Mouse (Mus musculus) megakaryocyte progenitor cell, adult 5-6 weeks (primary cell): ENCODE measurements around the gene Hcls1. TPM values are rescaled to one million over a fixed set of nuclear protein-coding genes. Genes with fewer than 3 reads are reported as not detected.
A peak's percentile ranks its signal among the peaks of the same experiment; 100 is the strongest.

Experiments used
- ATAC-seq: replicated peaks from 2 replicates; pipeline ENCODE4 v1.8.0; 2016; ENCODE audit warnings: mild to moderate bottlenecking, moderate TSS enrichment, inconsistent platforms; ENCODE audit not compliant: poor library complexity
- total RNA-seq, 2 experiments: library from RNA; stranded (forward) in 1 of 2; stranded (reverse) in 1 of 2; fragments of 157-497, 149-512 nt in 1 of 2; fragments of 200-1000 nt in 1 of 2; gene quantifications; 2 replicates each; pipeline versions ENCODE4 v1.2.3 to v1.2.4; 2015 to 2017

Gene Hcls1
- total RNA-seq, 2 experiments from 2014 or later: 17.2 to 134 TPM

DNA sequence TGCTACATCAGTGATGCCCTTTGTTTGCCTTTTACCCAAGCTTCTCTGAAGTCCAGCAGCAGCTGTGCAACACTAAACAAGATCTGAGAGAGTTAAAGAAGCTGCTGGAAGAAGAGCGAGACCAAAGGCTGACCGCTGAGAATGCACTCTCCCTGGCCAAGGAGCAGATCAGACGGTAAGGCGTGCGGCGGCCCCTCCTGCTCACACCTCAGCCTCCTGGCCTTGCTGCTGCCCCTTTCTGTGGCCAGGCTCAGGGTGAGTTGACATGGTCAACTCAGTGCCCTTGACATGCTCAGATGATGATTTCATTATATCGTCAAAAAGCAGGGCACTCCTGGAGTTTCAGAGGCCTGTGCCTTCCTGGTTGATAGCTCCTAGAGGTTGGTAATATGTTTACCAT lies 5.6 kb upstream of the Hcls1 start:
- no peak for ATAC-seq

DNA sequence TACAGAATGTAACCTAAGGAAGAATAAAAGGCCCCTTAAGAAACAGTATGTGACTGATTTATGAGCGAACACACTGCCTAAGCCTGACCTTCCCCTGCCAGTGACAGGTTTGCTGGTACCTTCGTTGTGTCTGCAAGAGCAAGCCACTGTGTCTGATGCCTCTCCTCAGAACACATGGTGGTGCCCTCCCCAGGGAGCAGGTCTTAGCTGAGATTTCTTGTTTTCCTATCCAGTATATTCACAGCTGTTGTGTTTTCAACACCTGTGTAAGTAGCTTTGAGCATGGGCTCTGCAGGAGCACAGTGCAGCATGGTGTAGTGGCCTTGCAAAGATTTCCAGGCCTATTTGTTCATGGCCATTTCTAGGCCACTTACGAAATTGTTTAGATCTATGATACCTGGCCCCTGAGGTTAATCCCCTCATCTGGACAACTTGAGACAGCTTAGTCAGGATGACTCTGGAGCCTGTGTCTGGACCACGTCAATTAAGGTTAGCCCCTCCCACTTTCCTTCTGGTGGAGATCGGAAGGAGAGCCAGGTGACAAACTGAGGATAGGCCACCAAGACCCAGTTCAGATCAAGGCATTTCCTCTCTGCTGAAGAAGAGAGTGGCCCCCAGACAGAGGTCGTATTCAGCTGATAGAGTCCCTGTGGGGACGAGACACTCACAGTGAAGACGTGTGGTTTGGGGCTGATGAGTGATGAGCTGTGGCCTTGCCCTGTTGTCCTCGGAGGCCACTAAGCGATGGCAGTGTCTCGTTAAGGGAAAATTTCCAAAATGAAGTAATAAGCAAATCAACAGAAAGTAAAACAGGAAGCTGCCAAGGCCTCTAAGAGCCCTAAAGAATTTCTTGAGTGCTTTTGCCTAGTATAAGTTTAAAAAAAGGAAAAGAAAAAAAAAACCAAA lies 4.3 kb upstream of the Hcls1 start:
- ATAC-seq: peak; percentile 16

- no peak for ATAC-seq
Observed at GRCm38 (mm10) chr16:36931381-36931780, 3.4 kb upstream of the Hcls1 start.

DNA sequence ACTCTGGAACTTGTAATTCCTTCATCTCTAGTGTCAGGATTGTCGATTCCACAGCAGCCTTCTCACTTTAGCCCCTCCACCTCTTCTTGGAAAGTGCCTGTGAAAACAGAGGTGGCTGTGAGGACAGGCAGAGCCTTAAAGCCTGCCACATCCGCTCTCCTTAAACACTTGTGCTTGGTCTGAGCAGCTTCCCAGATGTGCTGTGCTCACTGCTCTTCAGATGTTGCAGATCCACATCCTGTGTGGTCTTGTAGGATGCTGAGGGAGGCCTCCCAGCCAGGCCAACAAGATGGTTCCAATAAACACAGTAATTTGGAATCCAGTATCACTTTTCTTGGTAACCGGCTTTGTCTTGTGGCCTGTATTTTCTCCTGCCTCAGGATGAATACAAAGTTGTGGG lies 2.8 kb upstream of the Hcls1 start:
- no peak for ATAC-seq

DNA sequence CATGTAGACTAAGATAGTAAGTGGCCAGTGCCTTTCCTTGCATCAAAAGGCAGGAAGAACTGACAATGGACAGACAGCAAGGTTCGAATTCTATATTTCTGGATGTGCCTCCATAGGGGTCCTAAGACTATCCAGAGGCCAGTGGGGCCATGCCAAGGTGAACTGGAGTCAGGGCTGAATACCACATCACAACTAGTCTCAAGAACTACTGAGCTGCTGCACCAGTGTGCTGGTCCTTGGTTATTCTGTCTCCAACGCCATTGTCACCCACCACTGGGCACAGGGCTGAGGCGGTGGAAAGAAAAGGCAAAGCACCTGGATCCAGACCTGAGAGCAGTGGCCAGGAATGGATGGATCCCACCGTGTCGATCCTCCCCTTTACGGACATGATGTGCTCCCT lies 2.2 kb upstream of the Hcls1 start:
- no peak for ATAC-seq

DNA sequence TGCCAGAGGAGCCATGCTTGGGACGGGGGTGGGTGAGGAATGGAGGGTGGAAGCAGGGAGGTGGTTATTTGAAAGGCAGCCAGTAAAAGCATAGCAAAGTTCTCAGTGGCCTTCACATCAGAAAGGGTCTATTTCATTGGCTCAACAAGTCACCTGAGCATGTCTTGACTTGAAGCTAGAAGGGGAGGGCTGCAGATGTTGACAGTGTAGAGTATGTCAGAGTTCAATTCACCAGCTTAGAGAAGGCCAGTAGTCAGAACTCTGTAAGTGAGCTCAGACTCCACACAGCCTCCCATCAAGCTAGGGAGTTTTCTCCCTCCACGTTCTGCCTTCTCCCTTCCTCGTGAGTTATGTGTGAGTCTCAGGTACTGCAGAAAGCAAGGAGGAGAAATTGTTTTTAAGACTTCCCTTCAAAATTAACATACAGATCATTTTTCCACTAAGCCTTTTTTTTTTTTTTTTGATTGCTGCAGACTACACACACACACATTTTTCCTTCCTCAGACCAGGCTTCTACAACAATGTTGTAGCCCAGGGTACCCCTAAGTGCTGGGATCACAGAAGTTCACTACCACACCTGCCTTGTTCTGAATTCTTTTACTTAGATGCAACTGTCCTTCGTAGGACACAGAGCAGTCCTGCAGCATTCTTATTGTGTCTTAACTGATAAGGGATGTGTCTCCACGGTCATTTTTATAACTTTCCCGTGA lies 497 bp upstream of the Hcls1 start:
- ATAC-seq: peak; percentile 24

DNA sequence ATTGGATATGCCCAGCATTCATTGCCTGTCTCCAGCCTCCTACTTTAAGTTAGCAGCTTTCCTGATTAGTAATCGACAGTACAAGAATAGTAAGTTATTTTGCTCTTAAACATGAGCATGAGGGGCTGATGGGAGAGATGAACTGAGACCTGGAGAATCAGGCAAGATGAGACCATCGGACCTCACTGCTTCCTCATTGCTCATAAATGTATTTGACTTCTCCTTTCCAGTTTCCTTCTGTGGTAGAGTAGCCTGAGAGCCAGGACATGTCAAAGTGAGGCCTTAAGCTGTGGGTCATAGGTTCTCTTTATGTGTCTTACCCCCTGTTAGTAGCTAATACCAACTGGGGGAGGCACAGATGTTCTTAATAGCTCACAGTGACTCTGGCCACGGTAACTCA lies 1.0 kb downstream of the Hcls1 start:
- ATAC-seq: peak; percentile 65

GRCm38 (mm10) chr16:36941137-36941727 lies 6.4 kb downstream of the Hcls1 start:
- peak; percentile 92 for ATAC-seq

DNA sequence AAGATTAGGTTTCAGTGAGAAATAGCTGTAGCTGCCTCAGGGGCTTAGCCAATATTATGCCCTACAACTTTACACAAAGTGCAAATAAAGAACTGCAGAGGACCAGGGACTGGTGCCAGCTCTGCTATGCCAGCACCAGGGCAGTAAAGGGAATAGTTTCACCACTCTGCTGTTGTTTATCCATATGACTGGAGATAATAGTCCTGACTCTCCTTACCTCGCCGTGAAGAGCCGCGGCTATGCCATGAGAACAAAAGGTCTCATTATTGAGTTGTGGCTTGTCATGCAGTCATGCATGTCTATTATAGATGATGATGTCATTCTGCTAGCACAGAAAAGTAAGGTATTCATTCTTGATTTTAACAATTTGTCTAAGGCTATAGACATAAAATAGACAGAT lies 7.1 kb downstream of the Hcls1 start:
- no peak for ATAC-seq

DNA sequence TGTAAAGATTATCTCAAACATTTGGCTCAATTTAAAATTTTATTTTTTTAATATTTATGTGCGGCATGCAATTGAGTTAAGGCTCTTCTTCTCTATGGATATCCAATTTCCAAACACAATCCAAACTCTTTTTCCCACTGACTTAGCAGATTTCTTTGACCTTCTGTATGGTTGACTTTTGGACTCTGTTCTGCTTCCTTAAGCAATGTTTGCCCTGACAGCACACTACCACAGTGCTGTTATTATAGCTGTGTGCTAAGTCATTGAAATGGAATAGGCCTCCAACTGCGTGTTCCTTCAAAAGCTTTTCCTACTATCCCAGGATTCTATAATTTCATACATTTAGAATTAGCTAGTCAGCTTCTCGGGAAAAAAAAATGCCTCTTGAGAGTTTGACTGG lies 8.8 kb downstream of the Hcls1 start:
- ATAC-seq: no peak

- ATAC-seq: no peak
Observed at GRCm38 (mm10) chr16:36944895-36945424, 10.2 kb downstream of the Hcls1 start.

DNA sequence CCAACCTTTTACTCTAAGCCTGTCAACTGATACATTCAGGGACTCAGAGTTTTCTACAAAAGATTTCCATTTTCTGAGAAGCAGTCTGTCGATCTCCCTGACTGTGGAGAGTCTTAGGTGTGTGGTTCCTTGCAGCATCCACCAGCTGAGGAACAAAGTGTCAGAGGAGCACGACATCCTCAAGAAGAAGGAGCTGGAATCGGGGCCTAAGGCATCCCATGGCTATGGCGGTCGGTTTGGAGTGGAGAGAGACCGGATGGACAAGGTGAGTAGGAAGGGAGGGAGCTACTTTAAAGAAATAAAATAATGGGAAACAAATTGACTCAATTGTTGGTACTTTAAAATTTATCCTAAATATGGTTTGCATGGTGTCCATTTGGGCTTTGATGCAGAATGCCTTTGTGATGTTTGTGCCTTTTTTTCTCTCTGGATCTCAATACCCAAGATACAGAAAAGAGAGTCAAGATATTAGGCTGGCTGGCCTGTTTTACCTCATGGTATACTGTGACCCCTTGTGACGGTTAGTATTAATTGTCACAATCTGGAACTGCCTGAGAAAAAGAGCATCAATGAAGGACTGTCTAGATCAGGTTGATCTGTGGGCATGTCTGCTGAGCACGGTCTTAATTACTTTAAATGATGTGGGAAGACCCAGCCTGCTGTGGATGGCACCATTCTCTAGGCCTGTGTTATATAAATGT lies 11.8 kb downstream of the Hcls1 start:
- ATAC-seq: no peak

DNA sequence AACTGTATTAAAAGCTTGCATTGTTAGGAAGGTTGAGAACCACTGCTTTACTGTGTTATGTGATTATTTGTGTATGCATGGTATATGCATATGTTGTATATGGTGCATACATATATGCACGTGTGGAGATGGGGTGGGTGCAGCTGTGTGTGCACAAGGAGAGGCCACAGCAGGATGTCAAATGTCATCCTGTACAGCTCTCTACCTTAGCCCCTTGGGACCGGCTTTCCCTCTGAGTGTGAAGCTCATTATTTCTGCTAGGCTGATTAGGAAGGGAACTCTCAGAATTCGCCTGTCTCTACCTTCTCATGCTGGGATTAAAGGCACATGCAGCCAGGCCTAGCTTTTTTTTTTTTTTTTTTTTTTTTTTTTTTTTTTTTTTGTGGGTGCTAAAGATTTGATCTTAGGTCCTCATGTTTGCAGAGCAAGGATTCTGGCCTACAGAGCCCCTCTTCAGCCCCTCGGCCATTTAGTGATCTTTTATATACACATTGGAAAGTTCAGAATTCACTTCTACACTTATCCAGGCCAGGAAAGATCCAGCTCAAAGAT lies 12.9 kb downstream of the Hcls1 start:
- ATAC-seq: no peak

GRCm38 (mm10) chr16:36949614-36950336 lies 15.0 kb downstream of the Hcls1 start:
- ATAC-seq: no peak

DNA sequence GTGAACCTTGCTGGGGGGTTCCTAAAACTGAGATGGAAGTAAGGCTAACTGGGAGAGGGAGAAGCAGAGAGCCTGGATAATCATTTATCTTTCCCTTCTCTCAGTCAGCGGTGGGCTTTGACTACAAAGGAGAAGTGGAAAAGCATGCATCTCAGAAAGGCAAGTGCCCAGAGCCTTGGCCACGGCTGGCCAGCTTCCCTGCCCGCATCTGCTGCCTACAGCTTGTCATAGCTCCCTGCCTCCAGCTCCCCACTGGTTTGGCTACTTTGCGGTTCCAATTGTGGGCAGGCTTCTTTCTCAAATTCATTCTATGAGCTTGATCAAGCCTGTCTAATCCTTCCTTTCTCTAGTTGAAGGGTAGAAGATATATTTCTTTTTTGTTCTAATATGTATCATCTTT lies 16.2 kb downstream of the Hcls1 start:
- no peak for ATAC-seq

DNA sequence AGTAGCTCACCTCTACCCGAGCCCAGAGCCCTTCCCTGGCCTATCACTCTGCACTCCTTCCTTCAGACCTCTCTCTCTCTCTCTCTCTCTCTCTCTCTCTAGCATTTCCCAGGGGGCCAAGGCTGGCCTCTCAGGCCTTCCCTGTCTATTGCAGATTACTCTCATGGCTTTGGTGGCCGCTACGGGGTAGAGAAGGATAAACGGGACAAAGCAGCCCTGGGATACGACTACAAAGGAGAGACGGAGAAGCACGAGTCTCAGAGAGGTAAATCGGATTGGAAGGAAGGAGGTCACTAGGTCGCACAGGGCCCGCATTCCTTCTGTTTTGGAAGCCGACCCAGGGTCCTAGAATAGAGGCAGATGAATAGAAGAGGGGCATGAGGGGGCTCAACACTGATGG lies 20.3 kb downstream of the Hcls1 start:
- no peak for ATAC-seq

GRCm38 (mm10) chr16:36963415-36963814 lies 28.6 kb downstream of the Hcls1 start:
- ATAC-seq: no peak

DNA sequence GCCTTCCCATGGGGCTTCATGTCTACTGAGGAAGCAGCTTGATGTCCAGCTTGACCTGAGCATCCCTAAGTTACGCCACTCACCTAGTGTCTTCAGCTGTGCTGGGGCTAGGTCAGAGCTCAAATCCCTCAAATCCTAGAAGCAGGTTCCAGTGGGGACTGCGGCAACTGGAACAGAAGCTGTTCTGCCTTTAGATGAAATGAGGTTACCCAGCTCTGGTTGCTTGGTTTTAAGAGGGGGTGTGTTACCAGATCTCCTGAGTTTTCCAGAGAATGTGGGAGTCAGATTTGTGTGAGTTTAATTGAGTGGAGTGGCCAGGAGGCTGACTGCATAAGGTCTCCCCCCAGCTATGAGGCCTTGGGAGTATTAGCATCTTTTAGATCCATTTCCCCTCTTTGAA lies 44.3 kb downstream of the Hcls1 start:
- no peak for ATAC-seq

DNA sequence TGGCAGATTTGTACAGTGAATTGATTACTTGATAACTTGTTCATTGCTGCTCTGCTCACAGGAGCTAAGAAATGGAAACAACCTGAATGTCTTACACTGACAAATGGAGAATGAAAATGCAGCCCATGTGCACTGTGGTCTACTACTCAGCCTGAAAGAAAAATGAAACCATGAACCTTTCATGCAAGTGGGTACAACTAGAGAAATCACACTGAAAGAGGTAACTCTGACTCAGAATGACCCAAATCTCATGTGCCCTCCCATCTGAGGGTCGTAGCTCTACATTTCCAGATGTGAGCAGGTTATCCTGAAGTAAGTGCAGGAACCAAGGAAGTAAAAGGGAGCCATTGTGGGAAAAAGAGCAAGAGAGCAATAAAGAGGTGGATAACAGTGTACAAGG lies 49.0 kb downstream of the Hcls1 start:
- no peak for ATAC-seq

GRCm38 (mm10) chr16:36985636-36986042 lies 50.9 kb downstream of the Hcls1 start:
- peak; percentile 84 for ATAC-seq
